Mouse (Mus musculus) forebrain, embryonic 16.5 days (tissue): ENCODE data around the gene Gm45799. TPM values are rescaled to one million over a fixed set of nuclear protein-coding genes. Genes with fewer than 3 reads are reported as not detected.
A peak's percentile ranks its signal among the peaks of the same experiment; 100 is the strongest.

Experiments
- ATAC-seq: fragments of 200-750 bp; cut with Nextera tagmentation; 2 replicates; pipeline ENCODE4 v1.8.0; 2017; ENCODE audit warnings: mild to moderate bottlenecking, moderate library complexity
- H3K27ac ChIP-seq: fragments of 300-500 bp; sonication (generic); 2 replicates; pipeline ENCODE4 v1.5.1; 2014; ENCODE audit warnings: low read length, control low read depth
- H3K27me3 ChIP-seq: fragments of 300-500 bp; sonication (generic); replicated peaks from 2 replicates; pipeline ENCODE4 v1.6.1; 2014; ENCODE audit warnings: low read length; ENCODE audit not compliant: control insufficient read depth, insufficient read depth
- H3K36me3 ChIP-seq: fragments of 300-500 bp; sonication (generic); 2 replicates; pipeline ENCODE4 v1.6.1; 2014; ENCODE audit not compliant: control insufficient read depth, insufficient read depth
- H3K4me1 ChIP-seq: fragments of 300-500 bp; sonication (generic); replicated peaks from 2 replicates; pipeline ENCODE4 v1.6.1; 2014; ENCODE audit warnings: low read length; ENCODE audit not compliant: control insufficient read depth, insufficient read depth
- H3K4me2 ChIP-seq: fragments of 300-500 bp; sonication (generic); 2 replicates; pipeline ENCODE4 v1.6.1; 2014; ENCODE audit warnings: mild to moderate bottlenecking, low read length, control low read depth
- H3K4me3 ChIP-seq: fragments of 300-500 bp; sonication (generic); replicated peaks from 2 replicates; pipeline ENCODE4 v1.5.1; 2014; ENCODE audit warnings: mild to moderate bottlenecking, low read length, control low read depth
- H3K9ac ChIP-seq: fragments of 300-500 bp; sonication (generic); replicated peaks from 2 replicates; pipeline ENCODE4 v1.6.1; 2014; ENCODE audit warnings: low read depth, low read length, control low read depth
- H3K9me3 ChIP-seq: fragments of 300-500 bp; sonication (generic); 2 replicates; pipeline ENCODE4 v1.6.1; 2016; ENCODE audit warnings: low read length; ENCODE audit not compliant: control insufficient read depth
- WGBS: fragments of 180-500 bp; shearing (Covaris S2); extraction: QIAGEN DNeasy Blood & Tissue Kit; methylation state at CpG from one replicate; pipeline ENCODE4 v1.1.7; 2014; 5-methylcytosine and 5-hydroxymethylcytosine counted together
- polyA plus RNA-seq: library from polyadenylated mRNA; unstranded; fragments of >200 nt; fragmentation: Nextera tagmentation; extraction: Ambion mirVana; gene quantifications from 2 replicates; pipeline ENCODE4 v1.2.1, GENCODE M21; 2015

The Gm45799 gene
- 4.6 and 9.1 TPM in 2 replicates for polyA plus RNA-seq

DNA sequence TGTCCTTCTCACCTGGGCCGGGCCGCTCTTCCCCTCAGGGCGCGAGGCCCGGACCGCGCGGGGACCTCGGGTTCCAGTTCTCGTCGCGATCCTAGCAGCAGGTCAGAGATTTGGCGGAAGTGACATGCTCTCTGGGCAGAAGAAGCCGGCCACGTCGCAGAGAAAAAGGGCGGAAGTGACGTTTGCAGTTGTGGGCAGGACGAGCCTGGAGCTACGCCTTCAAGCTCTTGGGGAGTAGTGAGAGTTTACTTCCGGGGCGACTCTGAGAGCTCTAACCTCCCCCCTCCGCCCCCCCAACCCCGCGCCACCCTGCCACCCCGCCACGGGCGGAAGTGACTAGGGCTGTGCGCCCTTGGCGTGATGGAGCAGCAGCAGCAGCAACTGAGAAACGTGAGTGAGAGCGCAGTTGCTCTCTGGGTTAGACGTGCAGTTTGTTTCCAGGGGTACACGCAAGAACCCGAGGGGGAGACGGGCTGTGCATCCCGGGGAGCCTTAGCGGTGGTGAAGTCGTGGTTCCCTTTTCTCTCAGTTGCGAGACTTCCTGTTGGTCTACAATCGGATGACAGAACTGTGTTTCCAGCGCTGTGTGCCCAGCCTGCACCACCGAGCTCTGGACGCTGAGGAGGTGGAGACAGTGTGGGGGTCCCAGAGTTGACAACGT, at the start of gene Gm45799, which contains the start of gene Arfip2:
Gene Gm45799, plus strand, starts transcription at position 320 of the 661 bp plus-strand sequence.
Gene Arfip2, minus strand, starts transcription at position 184 of the 661 bp plus-strand sequence.
- H3K4me1 ChIP-seq, result peaks cover 24% of the 10 kb centered on the region
- H3K4me2 ChIP-seq, result peak within 1 kb of the TSS; percentile 98
- no peaks in the 10 kb centered on the region for H3K9me3 ChIP-seq
- H3K27ac ChIP-seq, result peak within 1 kb of the TSS; percentile 83
- peak within 1 kb of the TSS; percentile 82 for H3K4me3 ChIP-seq
- H3K27me3 ChIP-seq, result no peaks in the 10 kb centered on the region
- peak within 1 kb of the TSS; percentile 86 for H3K9ac ChIP-seq
- peak; percentile 96 for ATAC-seq
- peaks cover 10% of the 10 kb centered on the region; the same call in 1 of the 2 replicates for H3K36me3 ChIP-seq
- 0% methylated on average over 45 of the region's 45 CpGs for WGBS

DNA sequence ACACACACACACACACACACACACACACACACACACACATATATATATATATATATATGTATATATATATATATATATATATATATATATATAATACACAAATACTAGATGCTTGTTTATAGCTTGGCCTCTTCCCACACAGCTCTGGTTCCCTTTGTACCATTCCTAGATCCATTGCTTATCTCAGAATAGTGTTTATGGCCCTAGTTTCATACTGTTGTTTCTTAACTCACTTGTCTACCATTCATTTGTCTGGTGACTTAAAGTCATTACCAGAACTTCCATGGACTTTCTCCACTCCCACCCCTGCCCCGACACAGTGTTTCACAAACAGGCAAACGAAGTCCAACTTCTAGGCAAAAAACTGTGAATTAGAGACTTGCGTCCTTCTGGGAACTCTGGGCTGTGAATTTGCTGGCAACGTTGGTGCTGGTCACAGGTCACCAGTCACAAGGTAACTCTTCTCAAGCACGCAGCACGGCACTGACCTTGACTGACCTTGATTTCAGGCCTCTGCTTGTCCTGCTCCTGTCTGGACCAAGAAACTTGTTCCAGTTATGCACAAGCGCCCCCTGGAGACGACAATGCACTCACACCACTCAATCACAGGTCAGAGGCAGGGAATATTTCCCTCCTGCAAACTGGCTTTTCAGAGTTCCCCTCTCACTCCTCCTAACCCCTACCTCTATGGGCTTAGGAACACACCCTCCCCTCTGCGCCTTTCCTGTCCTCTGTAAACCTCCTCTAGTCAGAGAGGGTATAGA, 37.3 kb upstream of the Gm45799 start:
- no peak overlapping the region for H3K4me3 ChIP-seq
- no peak overlapping the region for H3K9ac ChIP-seq
- ATAC-seq, result peak; percentile 54; the same call in 1 of the 2 replicates
- no peaks in the 10 kb centered on the region for H3K36me3 ChIP-seq
- no peaks in the 10 kb centered on the region for H3K27me3 ChIP-seq
- no peaks in the 10 kb centered on the region for H3K9me3 ChIP-seq
- H3K27ac ChIP-seq, result no peak overlapping the region
- WGBS, result 38% methylated on average over 9 of the region's 9 CpGs
- H3K4me2 ChIP-seq, result no peak overlapping the region
- H3K4me1 ChIP-seq, result no peaks in the 10 kb centered on the region

DNA sequence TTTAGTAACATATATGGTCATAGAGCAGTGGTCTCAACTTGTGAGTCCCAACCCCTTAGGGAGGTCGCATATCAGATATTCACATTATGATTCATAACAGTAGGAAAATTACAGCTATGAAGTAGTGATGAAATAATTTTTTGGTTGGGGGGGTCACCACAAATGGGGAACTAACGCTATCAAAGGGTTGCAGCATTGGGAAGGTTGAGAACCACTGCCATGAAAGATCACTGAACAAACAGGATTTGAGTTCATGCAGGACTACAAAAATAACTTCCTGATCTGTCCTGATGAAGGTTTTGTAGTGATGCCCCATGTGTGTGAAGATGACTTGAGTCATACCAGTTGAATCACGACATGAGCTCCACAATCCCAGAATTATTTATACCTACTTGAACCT, 31.9 kb upstream of the Gm45799 start:
- Histone ChIP-seq H3K9ac (no peak overlapping the region), H3K4me1 (no peaks in the 10 kb centered on the region), H3K27ac (no peak overlapping the region), H3K36me3 (peaks cover 35% of the 10 kb centered on the region), H3K9me3 (no peaks in the 10 kb centered on the region), H3K27me3 (no peaks in the 10 kb centered on the region), H3K4me2 (no peak overlapping the region), H3K4me3 (no peak overlapping the region)
- WGBS, result 87% methylated on average over 3 of the region's 3 CpGs
- ATAC-seq, result no peak

DNA sequence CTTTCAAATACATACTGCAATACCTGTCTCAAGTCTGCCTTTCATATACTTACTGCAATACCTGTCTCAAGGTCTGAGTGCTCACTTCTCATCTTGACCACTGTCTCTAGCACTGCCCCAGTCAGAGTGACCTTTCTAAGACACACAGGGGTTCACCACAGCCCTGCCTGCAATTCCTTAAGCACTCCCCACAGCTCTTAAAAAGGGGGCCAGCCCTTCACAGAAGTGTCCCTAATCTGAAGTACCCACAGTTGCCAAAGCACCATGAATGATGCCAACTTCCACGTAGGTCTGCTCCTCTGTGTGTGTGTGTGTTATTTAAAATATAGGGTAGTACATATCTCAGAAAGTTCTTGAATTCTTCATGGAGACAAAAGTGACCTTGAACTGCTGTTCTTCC, 28.6 kb upstream of the Gm45799 start:
- WGBS, result 85% methylated on average over 1 of the region's 1 CpGs
- H3K9ac ChIP-seq, result no peak overlapping the region
- H3K4me2 ChIP-seq, result no peak overlapping the region
- no peak overlapping the region for H3K4me3 ChIP-seq
- H3K27ac ChIP-seq, result no peak overlapping the region
- ATAC-seq, result no peak
- no peaks in the 10 kb centered on the region for H3K27me3 ChIP-seq
- no peaks in the 10 kb centered on the region for H3K4me1 ChIP-seq
- H3K36me3 ChIP-seq, result peaks cover 51% of the 10 kb centered on the region
- no peaks in the 10 kb centered on the region for H3K9me3 ChIP-seq

DNA sequence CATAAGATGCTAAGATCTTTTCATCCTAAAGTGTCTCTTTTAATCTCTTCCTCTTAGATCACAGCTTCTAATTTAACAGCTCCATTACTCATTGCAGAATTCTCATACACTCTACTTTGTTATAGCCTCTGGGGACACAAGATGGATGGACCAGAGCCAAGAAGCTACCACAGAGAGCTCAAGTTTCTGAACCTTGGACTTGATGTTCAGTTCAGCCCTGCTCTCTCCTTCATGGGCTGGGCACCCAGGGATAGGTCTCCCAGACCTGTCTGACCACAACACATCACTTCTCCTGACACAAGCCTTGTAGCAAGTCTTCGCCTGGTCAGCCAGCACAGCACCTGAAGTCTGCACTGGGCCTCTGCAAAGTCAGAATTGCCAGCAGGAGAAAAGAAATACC, 26.0 kb upstream of the Gm45799 start:
- Histone ChIP-seq H3K4me1 (no peaks in the 10 kb centered on the region), H3K36me3 (peaks cover 59% of the 10 kb centered on the region), H3K4me2 (no peak overlapping the region), H3K27me3 (no peaks in the 10 kb centered on the region), H3K4me3 (no peak overlapping the region), H3K9me3 (no peaks in the 10 kb centered on the region), H3K27ac (no peak overlapping the region), H3K9ac (no peak overlapping the region)
- WGBS, result 89% methylated on average over 1 of the region's 1 CpGs
- no peak for ATAC-seq

DNA sequence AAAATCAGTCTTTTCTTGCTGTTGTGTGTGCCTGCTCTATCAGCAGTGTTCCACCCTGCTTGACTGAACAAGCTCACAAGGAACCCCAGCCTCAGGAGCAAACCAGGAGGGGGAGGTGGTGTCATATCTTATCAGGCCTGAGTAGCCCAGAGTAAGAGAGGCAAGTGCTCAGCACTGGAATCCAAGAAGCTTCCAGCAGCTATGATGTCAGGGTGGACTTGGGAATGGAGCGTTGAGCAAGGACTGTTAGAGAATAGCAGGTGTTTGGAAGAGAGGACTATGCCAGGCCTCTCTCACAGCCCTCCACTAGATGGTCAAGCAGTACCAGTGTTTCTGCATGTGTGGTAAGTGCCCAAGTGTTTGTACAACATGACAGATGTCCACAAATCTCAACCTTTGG, 24.6 kb upstream of the Gm45799 start:
- H3K27ac ChIP-seq, result no peak overlapping the region
- no peaks in the 10 kb centered on the region for H3K9me3 ChIP-seq
- peaks cover 50% of the 10 kb centered on the region for H3K36me3 ChIP-seq
- H3K27me3 ChIP-seq, result no peaks in the 10 kb centered on the region
- 75% methylated on average over 1 of the region's 1 CpGs for WGBS
- H3K4me1 ChIP-seq, result no peaks in the 10 kb centered on the region
- H3K4me3 ChIP-seq, result no peak overlapping the region
- no peak overlapping the region for H3K4me2 ChIP-seq
- no peak for ATAC-seq
- no peak overlapping the region for H3K9ac ChIP-seq

DNA sequence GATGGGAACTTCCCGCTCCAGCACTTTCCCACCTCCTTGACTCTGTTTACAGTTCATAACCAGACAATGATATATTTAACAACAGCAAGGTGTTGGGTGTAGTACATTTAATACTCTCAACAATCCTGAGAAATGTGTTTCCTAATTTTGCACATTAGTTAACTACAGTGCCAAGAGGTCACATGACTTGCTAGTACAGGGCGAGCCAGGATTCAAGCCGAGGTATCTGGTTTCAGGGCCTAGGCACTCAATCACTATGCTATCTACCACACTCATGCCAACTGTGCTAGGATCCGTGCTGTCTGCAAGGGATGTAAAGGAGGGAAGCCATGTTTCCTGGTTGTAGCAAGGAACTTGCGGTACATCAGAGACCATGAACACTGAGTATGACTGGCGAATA, 23.8 kb upstream of the Gm45799 start:
- Histone ChIP-seq H3K27me3 (no peaks in the 10 kb centered on the region), H3K36me3 (peaks cover 42% of the 10 kb centered on the region), H3K27ac (no peak overlapping the region), H3K9ac (no peak overlapping the region), H3K9me3 (no peaks in the 10 kb centered on the region), H3K4me2 (no peak overlapping the region), H3K4me1 (no peaks in the 10 kb centered on the region), H3K4me3 (no peak overlapping the region)
- ATAC-seq, result no peak
- 92% methylated on average over 6 of the region's 6 CpGs for WGBS

DNA sequence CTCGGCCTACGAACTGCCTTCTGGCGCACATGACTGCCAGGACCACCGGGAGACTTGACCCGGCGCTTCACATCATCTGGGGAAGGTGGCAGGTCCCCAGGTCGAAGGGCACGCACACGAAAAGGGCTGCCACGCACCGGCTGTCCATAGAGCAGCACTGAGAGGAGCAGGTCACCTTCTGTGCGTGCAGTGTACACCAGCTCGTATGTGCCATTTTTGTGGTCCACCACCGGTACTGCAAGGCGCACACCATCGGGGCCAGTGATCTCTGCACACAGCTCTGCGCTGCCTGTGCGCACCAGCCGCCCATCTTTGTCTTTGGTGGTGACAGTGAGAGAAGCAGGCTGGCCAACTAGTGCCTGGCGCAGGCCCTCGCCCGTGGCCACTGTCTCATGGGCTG, 22.5 kb upstream of the Gm45799 start:
- no peaks in the 10 kb centered on the region for H3K9me3 ChIP-seq
- H3K4me3 ChIP-seq, result no peak overlapping the region
- WGBS, result 95% methylated on average over 22 of the region's 22 CpGs
- no peak overlapping the region for H3K9ac ChIP-seq
- ATAC-seq, result no peak
- H3K27me3 ChIP-seq, result no peaks in the 10 kb centered on the region
- H3K27ac ChIP-seq, result no peak overlapping the region
- H3K36me3 ChIP-seq, result peaks cover 33% of the 10 kb centered on the region
- H3K4me2 ChIP-seq, result no peak overlapping the region
- H3K4me1 ChIP-seq, result no peaks in the 10 kb centered on the region

DNA sequence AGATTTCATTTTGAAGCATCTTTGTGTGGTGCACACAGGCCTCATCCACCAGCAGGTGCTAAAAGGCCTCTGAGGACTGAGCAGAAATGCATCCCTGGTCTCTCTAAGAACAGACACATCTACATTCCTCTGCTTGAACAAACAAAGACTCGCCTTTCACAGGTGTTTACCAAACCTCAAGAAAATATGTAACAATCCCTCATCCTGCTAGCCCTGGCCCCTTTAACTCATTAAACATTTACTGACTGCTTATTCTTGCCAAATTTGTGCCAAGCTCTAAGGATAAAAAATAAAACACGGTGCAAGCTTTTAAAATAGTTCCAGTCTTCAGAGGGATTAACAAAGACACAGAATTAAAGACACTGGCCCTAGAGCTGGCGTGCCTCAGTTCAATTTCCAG, 20.7 kb upstream of the Gm45799 start:
- no peak overlapping the region for H3K4me3 ChIP-seq
- 80% methylated on average over 3 of the region's 3 CpGs for WGBS
- no peaks in the 10 kb centered on the region for H3K27me3 ChIP-seq
- no peak for ATAC-seq
- no peak overlapping the region for H3K9ac ChIP-seq
- H3K36me3 ChIP-seq, result peaks cover 27% of the 10 kb centered on the region
- no peak overlapping the region for H3K27ac ChIP-seq
- no peaks in the 10 kb centered on the region for H3K9me3 ChIP-seq
- no peaks in the 10 kb centered on the region for H3K4me1 ChIP-seq
- H3K4me2 ChIP-seq, result no peak overlapping the region
